Mouse (Mus musculus) ES-E14 (cell line): ENCODE results near the gene Sash1. TPM values are rescaled to one million over a fixed set of nuclear protein-coding genes. Genes with fewer than 3 reads are reported as not detected.
A peak's percentile ranks its signal among the peaks of the same experiment; 100 is the strongest.

Source experiments
- DNase-seq: peaks from one replicate; pipeline ENCODE4 v3.0.0-alpha.2; 2013; ENCODE audit warnings: low read depth, low spot score
- H3K27ac ChIP-seq: 2 replicates; pipeline ENCODE4 v1.5.1; 2012; ENCODE audit warnings: low read depth, mild to moderate bottlenecking, low read length, moderate library complexity, mixed read lengths; ENCODE audit not compliant: poor library complexity, insufficient read depth, severe bottlenecking
- H3K36me3 ChIP-seq: 2 replicates; pipeline ENCODE4 v1.6.1; 2012; ENCODE audit warnings: mild to moderate bottlenecking, low read length, moderate library complexity, mixed read lengths; ENCODE audit not compliant: control insufficient read depth, poor library complexity, insufficient read depth, severe bottlenecking
- H3K4me1 ChIP-seq, 2 experiments: fragments of 150-350 bp in 1 of 2; sonication (generic) in 1 of 2; 2 replicates each; pipeline ENCODE4 v1.6.1; 2012; ENCODE audit warnings: low read length in 2 of 2, mild to moderate bottlenecking in 1 of 2, mixed read lengths in 1 of 2; ENCODE audit not compliant: control insufficient read depth in 2 of 2, insufficient read depth in 2 of 2, poor library complexity in 1 of 2
- H3K4me3 ChIP-seq, 2 experiments: fragments of 150-350 bp in 1 of 2; sonication (generic) in 1 of 2; 2 replicates each; pipeline ENCODE4 v1.5.1; 2012; ENCODE audit warnings: low read length in 2 of 2, low read depth in 1 of 2, mild to moderate bottlenecking in 1 of 2, mixed read lengths in 1 of 2; ENCODE audit not compliant: insufficient read depth in 1 of 2, poor library complexity in 1 of 2, severe bottlenecking in 1 of 2
- H3K9ac ChIP-seq: 2 replicates; pipeline ENCODE4 v1.6.1; 2012; ENCODE audit warnings: low read depth, mild to moderate bottlenecking, low read length, mixed read lengths; ENCODE audit not compliant: poor library complexity, insufficient read depth, severe bottlenecking
- H3K9me3 ChIP-seq: fragments of 150-350 bp; sonication (generic); 2 replicates; pipeline ENCODE4 v1.6.1; 2012; ENCODE audit warnings: low read depth, mild to moderate bottlenecking, low read length; ENCODE audit not compliant: control insufficient read depth, insufficient read depth
- CHD2 ChIP-seq: IDR thresholded peaks from 2 replicates; pipeline ENCODE4 v1.6.1; 2014; ENCODE audit warnings: mild to moderate bottlenecking, low read depth, low read length, inconsistent platforms
- HCFC1 ChIP-seq: IDR thresholded peaks from 2 replicates; pipeline ENCODE4 v1.6.1; 2012; ENCODE audit warnings: low read length, inconsistent platforms, borderline replicate concordance; ENCODE audit not compliant: insufficient read depth
- MAFK ChIP-seq: IDR thresholded peaks from 2 replicates; pipeline ENCODE4 v1.6.1; 2014; ENCODE audit warnings: mild to moderate bottlenecking, low read depth, low read length, inconsistent platforms; ENCODE audit not compliant: insufficient read depth
- ZC3H11A ChIP-seq: IDR thresholded peaks from 2 replicates; pipeline ENCODE4 v1.6.1; 2012; ENCODE audit warnings: low read depth, mild to moderate bottlenecking, inconsistent platforms, low read length, borderline replicate concordance
- ZNF384 ChIP-seq: IDR thresholded peaks from 2 replicates; pipeline ENCODE4 v1.6.1; 2012; ENCODE audit warnings: low read depth, low read length, inconsistent platforms
- in situ Hi-C, 2 experiments: fragments of 600-800 bp; cut with MboI; formaldehyde crosslinking; loops; one replicate each; pipeline ENCODE4 v1.15.1; 2025; ENCODE audit warnings: low sequenced_read_pairs in 2 of 2, inconsistent platforms in 1 of 2; ENCODE audit not compliant: unreplicated experiment in 2 of 2
- total RNA-seq: library from RNA; depleted of rRNA; stranded (reverse); fragments of 300-350 nt; gene quantifications from 2 replicates; pipeline ENCODE4 v1.2.3, GENCODE M21; 2012; rRNA removed

The Sash1 gene
- 16.8 and 23.7 TPM in 2 replicates for total RNA-seq

GRCm38 (mm10) chr10:8885630-8886527 is at the start of gene Sash1:
Gene Sash1, minus strand, starts transcription at chr10:8886070.
- peak; percentile 79 for DNase-seq
- in situ Hi-C loops = no loop called here
- Histone ChIP-seq H3K36me3 (no peaks in the 10 kb centered on the region), H3K4me3 (peak within 1 kb of the TSS; percentile 49 to 96), H3K9ac (peak within 1 kb of the TSS; percentile 88), H3K9me3 (no peaks in the 10 kb centered on the region), H3K27ac (peak within 1 kb of the TSS; percentile 86), H3K4me1 (peaks cover 17 to 20% of the 10 kb centered on the region in 2 experiments)
- TF ChIP-seq ZNF384 (no peak), HCFC1 (peak; percentile 52; the same call in 1 of the 2 replicates)

- no peak for TF ChIP-seq ZNF384
- no peak for TF ChIP-seq HCFC1
- TF ChIP-seq MAFK = no peak
- no peak for TF ChIP-seq CHD2
- TF ChIP-seq ZC3H11A = no peak
Measured at GRCm38 (mm10) chr10:8935601-8936000, 49.7 kb upstream of the Sash1 start.

GRCm38 (mm10) chr10:8933451-8934372 is 47.8 kb upstream of the Sash1 start:
- Histone ChIP-seq H3K9me3 (no peaks in the 10 kb centered on the region), H3K27ac (no peak overlapping the region), H3K36me3 (no peaks in the 10 kb centered on the region), H3K4me1 (peaks cover 0 to 14% of the 10 kb centered on the region in 2 experiments; a peak in 1 of 4 replicates), H3K4me3 (no peak overlapping the region), H3K9ac (no peak overlapping the region)
- TF ChIP-seq ZNF384 (no peak), CHD2 (no peak), ZC3H11A (no peak), MAFK (no peak), HCFC1 (no peak)
- no peak for DNase-seq
- in situ Hi-C loops = no loop called here

More at GRCm38 (mm10) chr10:8935601-8936000, 49.7 kb upstream of the Sash1 start:
- H3K9ac ChIP-seq = no peak overlapping the region
- no peaks in the 10 kb centered on the region for H3K9me3 ChIP-seq
- peaks cover 0 to 6% of the 10 kb centered on the region in 2 experiments; a peak in 1 of 4 replicates for H3K4me1 ChIP-seq
- no peaks in the 10 kb centered on the region for H3K36me3 ChIP-seq
- no peak for DNase-seq
- in situ Hi-C loops = no loop called here
- no peak overlapping the region for H3K27ac ChIP-seq
- H3K4me3 ChIP-seq = no peak overlapping the region

GRCm38 (mm10) chr10:8931548-8932240 is 45.8 kb upstream of the Sash1 start:
- TF ChIP-seq MAFK (no peak), CHD2 (no peak), ZNF384 (no peak), ZC3H11A (no peak), HCFC1 (no peak)
- no peak overlapping the region for H3K27ac ChIP-seq
- no peaks in the 10 kb centered on the region for H3K9me3 ChIP-seq
- H3K4me3 ChIP-seq = no peak overlapping the region
- no peaks in the 10 kb centered on the region for H3K36me3 ChIP-seq
- DNase-seq = no peak
- in situ Hi-C loops = no loop called here
- no peak overlapping the region for H3K9ac ChIP-seq
- H3K4me1 ChIP-seq = peaks cover 0 to 14% of the 10 kb centered on the region in 2 experiments; a peak in 1 of 4 replicates
